Mouse (Mus musculus) bone marrow macrophage, adult 2 months (primary cell): ENCODE results near the gene Gm8914. TPM values are rescaled to one million over a fixed set of nuclear protein-coding genes. Genes with fewer than 3 reads are reported as not detected.
"Not testable (repeated sequence)": the region's sequence is repeated elsewhere in the genome, so short reads cannot be mapped to it uniquely, and the experiment has no call there.

Source experiments
- H3K27ac ChIP-seq: 2 replicates; pipeline ENCODE4 v1.5.1; 2012; ENCODE audit warnings: low read depth, low read length; ENCODE audit not compliant: insufficient read depth
- H3K4me1 ChIP-seq: 2 replicates; pipeline ENCODE4 v1.6.1; 2012; ENCODE audit warnings: low read length; ENCODE audit not compliant: control insufficient read depth, insufficient read depth
- H3K4me3 ChIP-seq: 2 replicates; pipeline ENCODE4 v1.5.1; 2012; ENCODE audit warnings: mild to moderate bottlenecking, low read length, moderate library complexity; ENCODE audit not compliant: insufficient read depth
- polyA plus RNA-seq: library from polyadenylated mRNA; stranded (reverse); fragments of >200 nt; gene quantifications from 2 replicates; pipeline ENCODE4 v1.2.4, GENCODE M21; 2012; ENCODE audit not compliant: missing spikeins, insufficient read depth, insufficient read length

Gm8914 gene
- not detected in 2 replicates for polyA plus RNA-seq

GRCm38 (mm10) chrX:91479826-91480225 is at the start of gene Gm8914:
Gene Gm8914, plus strand, starts transcription at chrX:91480126.
- H3K27ac ChIP-seq, H3K4me3 ChIP-seq, H3K4me1 ChIP-seq: not testable (repeated sequence)

Other genes starting within 250 kb of the Gm8914 start
- not detected in 2 replicates for gene Mageb2, start 148.4 kb upstream of the Gm8914 start, polyA plus RNA-seq
- gene Gm5072, start 87.6 kb upstream of the Gm8914 start, polyA plus RNA-seq = not detected in 2 replicates
- gene 1700084M14Rik, start 95.8 kb downstream of the Gm8914 start, polyA plus RNA-seq = not detected in 2 replicates
- not detected in 2 replicates for gene Gm14781, start 152.1 kb downstream of the Gm8914 start, polyA plus RNA-seq